Mouse (Mus musculus) kidney, embryonic 14.5 days (tissue): Measurements from ENCODE around the gene E030018B13Rik. TPM values are rescaled to one million over a fixed set of nuclear protein-coding genes. Genes with fewer than 3 reads are reported as not detected.

ENCODE experiments used
- ATAC-seq: fragments of 200-750 bp; cut with Nextera tagmentation; 2 replicates; pipeline ENCODE4 v1.8.0; 2017; ENCODE audit warnings: moderate number of reproducible peaks, mild to moderate bottlenecking, moderate TSS enrichment, moderate library complexity; ENCODE audit not compliant: low FRiP score, low TSS enrichment
- H3K27ac ChIP-seq: fragments of 300-500 bp; sonication (generic); 2 replicates; pipeline ENCODE4 v1.5.1; 2014; ENCODE audit warnings: low read depth, mild to moderate bottlenecking, low read length, moderate library complexity, mixed read lengths
- H3K27me3 ChIP-seq: fragments of 300-500 bp; sonication (generic); 2 replicates; pipeline ENCODE4 v1.6.1; 2014; ENCODE audit warnings: mild to moderate bottlenecking, low read length; ENCODE audit not compliant: control insufficient read depth, insufficient read depth
- H3K36me3 ChIP-seq: fragments of 300-500 bp; sonication (generic); 2 replicates; pipeline ENCODE4 v1.6.1; 2014; ENCODE audit warnings: low read length, mixed read lengths; ENCODE audit not compliant: control insufficient read depth, insufficient read depth
- H3K4me1 ChIP-seq: fragments of 300-500 bp; sonication (generic); 2 replicates; pipeline ENCODE4 v1.6.1; 2014; ENCODE audit warnings: low read length, mixed read lengths; ENCODE audit not compliant: control insufficient read depth, insufficient read depth
- H3K4me2 ChIP-seq: fragments of 300-500 bp; sonication (generic); replicated peaks from 2 replicates; pipeline ENCODE4 v1.6.1; 2014; ENCODE audit warnings: low read depth, mild to moderate bottlenecking, low read length
- H3K4me3 ChIP-seq: fragments of 300-500 bp; sonication (generic); 2 replicates; pipeline ENCODE4 v1.5.1; 2014; ENCODE audit warnings: mild to moderate bottlenecking, low read length
- H3K9ac ChIP-seq: fragments of 300-500 bp; sonication (generic); 2 replicates; pipeline ENCODE4 v1.6.1; 2014; ENCODE audit warnings: low read depth, mild to moderate bottlenecking, low read length, moderate library complexity
- H3K9me3 ChIP-seq: fragments of 300-500 bp; sonication (generic); 2 replicates; pipeline ENCODE4 v1.6.1; 2016; ENCODE audit warnings: low read length; ENCODE audit not compliant: control insufficient read depth
- WGBS: fragments of 180-500 bp; shearing (Covaris S2); extraction: QIAGEN DNeasy Blood & Tissue Kit; methylation state at CpG from one replicate; pipeline ENCODE4 v1.1.7; 2014; 5-methylcytosine and 5-hydroxymethylcytosine counted together
- polyA plus RNA-seq: library from polyadenylated mRNA; unstranded; fragments of >200 nt; fragmentation: Nextera tagmentation; extraction: Ambion mirVana; gene quantifications from 2 replicates; pipeline ENCODE4 v1.2.1, GENCODE M21; 2014

The E030018B13Rik gene
- polyA plus RNA-seq, 1 experiment from 2014 or later: 0.35 TPM

DNA sequence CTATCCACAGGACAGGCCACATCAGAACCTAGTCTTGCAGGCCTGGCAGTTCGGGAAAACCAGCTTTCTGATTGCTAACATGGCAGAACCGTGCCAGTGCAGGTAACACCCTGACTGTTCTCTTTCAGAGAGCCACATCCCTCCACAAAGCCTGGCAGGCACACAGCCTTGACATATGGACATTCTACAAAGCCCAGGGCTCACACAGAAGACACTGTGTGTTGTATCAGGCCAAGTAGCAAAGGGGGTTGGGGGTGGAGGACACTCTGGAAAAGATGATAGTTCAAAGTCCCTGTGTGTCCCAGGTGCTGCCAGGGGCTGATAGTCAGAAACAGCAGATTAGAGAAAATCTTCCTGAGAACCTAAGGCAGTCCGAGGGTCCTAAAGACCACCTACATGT, 9.8 kb downstream of the E030018B13Rik start:
- Histone ChIP-seq H3K9ac (no peak overlapping the region), H3K4me1 (peaks cover 34% of the 10 kb centered on the region), H3K4me3 (no peak overlapping the region), H3K36me3 (no peaks in the 10 kb centered on the region), H3K27me3 (no peaks in the 10 kb centered on the region), H3K4me2 (no peak overlapping the region), H3K27ac (peak overlapping the region; percentile 47; the same call in 1 of the 2 replicates), H3K9me3 (0 out of 2 replicates have a peak, but pooled peaks cover 4% of the 10 kb centered on the region)
- no peak for ATAC-seq
- WGBS: 85% methylated on average over 3 of the region's 3 CpGs

DNA sequence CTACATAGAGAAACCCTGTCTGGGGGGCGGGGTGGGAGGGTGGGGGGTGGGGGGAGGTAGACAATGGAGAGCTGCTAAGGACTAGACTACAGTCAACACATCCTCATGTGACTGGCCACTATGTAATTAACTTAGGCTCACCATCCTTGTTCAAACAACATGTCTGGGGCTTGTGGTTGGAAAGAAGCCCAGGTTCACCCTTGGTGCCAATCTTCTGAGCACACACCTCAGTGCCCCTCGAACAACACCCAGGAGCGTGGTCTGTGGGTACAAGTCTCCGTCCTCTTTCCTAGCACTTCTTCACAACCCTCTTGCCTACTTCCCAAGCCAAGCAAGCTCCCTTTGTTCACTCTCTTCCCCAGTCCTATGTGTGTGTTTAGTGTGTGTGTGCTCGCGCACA, 10.5 kb downstream of the E030018B13Rik start:
- H3K27me3 ChIP-seq: no peaks in the 10 kb centered on the region
- no peaks in the 10 kb centered on the region for H3K36me3 ChIP-seq
- H3K4me3 ChIP-seq: no peak overlapping the region
- H3K9me3 ChIP-seq: 0 out of 2 replicates have a peak, but pooled peaks cover 4% of the 10 kb centered on the region
- 93% methylated on average over 5 of the region's 6 CpGs for WGBS
- ATAC-seq: no peak
- no peak overlapping the region for H3K4me2 ChIP-seq
- H3K27ac ChIP-seq: no peak overlapping the region
- peaks cover 29% of the 10 kb centered on the region for H3K4me1 ChIP-seq
- no peak overlapping the region for H3K9ac ChIP-seq

DNA sequence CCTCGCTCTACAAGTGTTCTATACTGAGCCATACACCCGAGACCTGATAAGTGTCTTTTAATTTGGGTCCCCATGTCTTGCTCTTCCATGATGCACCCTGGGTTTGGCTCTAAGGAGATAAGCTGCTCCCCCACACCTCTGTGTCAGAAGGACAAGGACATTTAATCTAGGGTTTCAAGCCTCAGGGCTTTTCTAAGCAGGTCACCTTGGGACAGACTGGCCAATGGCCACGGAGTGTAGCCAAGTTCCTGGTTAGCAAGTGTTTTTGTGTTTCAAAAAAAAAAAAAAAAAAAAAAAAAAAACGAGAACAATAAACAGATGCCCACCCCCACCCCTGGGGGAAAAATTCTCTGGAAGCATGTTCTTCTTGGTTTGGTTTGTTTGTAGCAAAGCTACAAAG, 12.4 kb downstream of the E030018B13Rik start:
- WGBS: 86% methylated on average over 3 of the region's 4 CpGs
- H3K4me3 ChIP-seq: no peak overlapping the region
- H3K9ac ChIP-seq: no peak overlapping the region
- no peak overlapping the region for H3K27ac ChIP-seq
- H3K4me1 ChIP-seq: peaks cover 21% of the 10 kb centered on the region
- no peaks in the 10 kb centered on the region for H3K36me3 ChIP-seq
- ATAC-seq: no peak
- H3K9me3 ChIP-seq: no peaks in the 10 kb centered on the region
- no peak overlapping the region for H3K4me2 ChIP-seq
- H3K27me3 ChIP-seq: no peaks in the 10 kb centered on the region

DNA sequence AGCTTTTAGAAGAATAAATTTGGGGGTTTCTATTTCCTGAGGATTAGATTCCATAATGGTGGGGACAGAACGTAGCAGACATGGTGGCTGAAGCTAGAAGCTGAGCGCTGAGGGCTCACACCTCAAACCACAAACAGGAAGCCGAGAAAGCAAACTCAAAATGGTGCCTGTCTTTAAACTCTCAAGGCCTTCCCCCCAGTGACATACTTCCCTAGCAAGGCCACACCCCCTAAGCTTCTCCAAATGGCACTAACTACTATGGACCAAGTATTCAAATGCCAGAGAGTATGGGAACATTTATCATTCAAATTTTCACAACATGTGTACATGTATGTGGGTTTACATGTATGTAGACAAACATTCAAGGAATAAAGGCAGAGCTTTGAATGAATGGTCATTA, 13.5 kb downstream of the E030018B13Rik start:
- H3K27ac ChIP-seq: no peak overlapping the region
- no peaks in the 10 kb centered on the region for H3K36me3 ChIP-seq
- no peak overlapping the region for H3K4me3 ChIP-seq
- no peak overlapping the region for H3K9ac ChIP-seq
- WGBS: 96% methylated on average over 3 of the region's 3 CpGs
- H3K4me2 ChIP-seq: no peak overlapping the region
- no peak for ATAC-seq
- H3K9me3 ChIP-seq: no peaks in the 10 kb centered on the region
- peaks cover 12% of the 10 kb centered on the region; the same call in 1 of the 2 replicates for H3K4me1 ChIP-seq
- H3K27me3 ChIP-seq: no peaks in the 10 kb centered on the region

DNA sequence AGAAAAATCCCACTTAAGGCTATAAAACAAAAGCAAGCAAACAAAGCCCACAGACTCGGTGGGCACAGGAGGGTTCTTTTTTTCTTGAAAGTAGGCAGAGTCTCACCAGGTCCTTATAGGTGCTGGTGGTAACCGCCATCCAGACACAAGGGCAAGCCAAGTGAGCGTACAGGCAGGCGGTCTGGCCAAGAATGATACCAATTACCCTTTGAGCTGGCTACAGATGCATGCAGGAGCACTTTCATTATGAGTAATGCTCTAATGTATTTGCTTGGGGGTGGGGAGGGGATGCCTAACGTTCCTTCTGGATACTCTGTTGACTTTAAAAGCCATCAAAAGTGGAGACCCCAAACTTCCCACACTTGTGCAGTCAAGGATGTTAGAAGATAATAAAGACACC, 14.1 kb downstream of the E030018B13Rik start:
- no peak overlapping the region for H3K27ac ChIP-seq
- no peaks in the 10 kb centered on the region for H3K36me3 ChIP-seq
- H3K27me3 ChIP-seq: no peaks in the 10 kb centered on the region
- WGBS: 82% methylated on average over 5 of the region's 5 CpGs
- H3K4me1 ChIP-seq: peaks cover 11% of the 10 kb centered on the region; the same call in 1 of the 2 replicates
- no peak overlapping the region for H3K4me3 ChIP-seq
- H3K4me2 ChIP-seq: no peak overlapping the region
- ATAC-seq: no peak
- H3K9ac ChIP-seq: no peak overlapping the region
- no peaks in the 10 kb centered on the region for H3K9me3 ChIP-seq

DNA sequence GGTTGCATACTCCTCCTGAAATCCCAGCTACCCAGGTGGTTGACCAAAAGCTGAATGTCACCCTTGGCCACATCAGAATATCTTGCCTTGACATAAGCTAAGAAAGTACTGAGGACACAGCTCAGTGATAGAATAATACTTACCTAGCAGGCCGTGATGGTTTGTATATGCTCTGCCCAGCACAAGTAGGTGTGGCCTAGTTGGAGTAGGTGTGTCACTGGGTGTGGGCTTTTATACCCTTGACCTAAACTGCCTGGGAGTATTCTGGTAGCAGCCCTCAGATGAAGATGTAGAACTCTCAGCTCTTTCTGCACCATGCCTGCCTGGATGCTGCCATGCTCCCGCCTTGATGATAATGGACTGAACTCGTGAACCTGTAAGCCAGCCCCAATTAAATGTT, 15.8 kb downstream of the E030018B13Rik start:
- no peak for ATAC-seq
- Histone ChIP-seq H3K27me3 (no peaks in the 10 kb centered on the region), H3K9me3 (no peaks in the 10 kb centered on the region), H3K27ac (no peak overlapping the region), H3K4me2 (no peak overlapping the region), H3K4me3 (no peak overlapping the region), H3K36me3 (no peaks in the 10 kb centered on the region), H3K4me1 (0 out of 2 replicates have a peak, but pooled peaks cover 7% of the 10 kb centered on the region), H3K9ac (no peak overlapping the region)
- 81% methylated on average over 3 of the region's 3 CpGs for WGBS

DNA sequence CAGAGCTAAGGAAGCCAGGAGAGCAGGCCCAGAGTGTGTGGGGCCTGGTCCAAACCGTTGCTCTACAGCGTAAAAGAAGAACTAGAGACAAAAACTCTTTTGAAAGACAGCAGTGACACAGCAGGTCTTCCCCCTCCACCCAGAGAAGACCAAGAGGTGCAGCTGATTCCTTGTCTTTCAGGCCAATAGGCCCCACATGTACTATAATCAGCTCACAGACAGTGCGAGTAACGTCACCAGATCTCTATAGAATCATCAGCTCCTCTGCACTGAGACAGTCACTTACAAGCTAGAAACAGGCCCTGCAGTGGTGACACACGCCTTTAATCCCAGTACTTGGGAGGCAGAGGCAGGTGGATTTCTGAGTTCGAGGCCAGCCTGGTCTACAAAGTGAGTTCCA, 17.2 kb downstream of the E030018B13Rik start:
- 90% methylated on average over 6 of the region's 6 CpGs for WGBS
- no peaks in the 10 kb centered on the region for H3K9me3 ChIP-seq

DNA sequence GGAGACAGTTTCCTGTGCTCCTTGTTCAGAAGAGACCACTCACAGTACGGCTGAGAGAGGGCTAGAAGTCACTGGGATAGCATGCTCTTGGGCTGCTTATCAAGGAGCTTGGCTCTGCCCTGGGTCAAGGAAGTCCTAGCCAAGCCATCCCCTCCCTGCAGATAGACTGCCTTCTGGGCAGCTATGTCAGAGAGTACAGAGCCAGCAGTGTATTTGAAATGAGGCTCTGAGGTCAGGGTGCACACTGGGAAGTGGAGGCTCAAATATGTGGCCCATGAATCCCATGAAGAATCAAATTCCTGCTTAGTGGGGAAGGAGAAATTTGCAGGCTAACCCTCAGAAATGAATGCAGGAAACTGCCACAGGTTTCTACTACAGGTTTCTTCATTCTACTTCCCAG, 17.9 kb downstream of the E030018B13Rik start:
- H3K4me3 ChIP-seq: no peak overlapping the region
- 0 out of 2 replicates have a peak, but pooled peaks cover 7% of the 10 kb centered on the region for H3K4me1 ChIP-seq
- WGBS: 65% methylated on average over 1 of the region's 1 CpGs

More for the DNA sequence above, 17.2 kb downstream of the E030018B13Rik start:
- no peak for ATAC-seq
- Histone ChIP-seq H3K4me2 (no peak overlapping the region), H3K4me1 (0 out of 2 replicates have a peak, but pooled peaks cover 7% of the 10 kb centered on the region), H3K27me3 (no peaks in the 10 kb centered on the region), H3K36me3 (no peaks in the 10 kb centered on the region), H3K9ac (no peak overlapping the region), H3K27ac (no peak overlapping the region), H3K4me3 (no peak overlapping the region)

DNA sequence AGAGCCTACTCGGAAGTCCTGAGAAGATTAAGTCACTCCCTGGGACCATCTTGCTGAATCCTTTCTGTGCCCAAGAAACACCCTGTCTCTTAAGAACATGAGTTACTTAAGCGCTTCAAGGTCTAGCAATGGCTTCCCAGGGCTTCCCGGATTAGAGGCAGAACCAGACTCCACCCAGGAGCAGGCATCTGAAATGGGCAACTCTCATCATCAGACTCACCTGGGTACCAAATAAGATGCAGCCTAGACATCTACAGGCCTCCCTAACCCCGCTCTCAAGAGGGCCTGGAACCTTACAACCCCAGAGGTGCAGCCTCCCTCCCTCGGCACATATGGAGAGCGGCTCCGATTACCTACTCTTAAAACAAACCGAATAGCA, 19.1 kb downstream of the E030018B13Rik start:
- Histone ChIP-seq H3K36me3 (no peaks in the 10 kb centered on the region), H3K4me1 (0 out of 2 replicates have a peak, but pooled peaks cover 11% of the 10 kb centered on the region), H3K27ac (no peak overlapping the region), H3K9me3 (no peaks in the 10 kb centered on the region), H3K27me3 (no peaks in the 10 kb centered on the region), H3K4me3 (peak overlapping the region; percentile 75), H3K4me2 (peak overlapping the region; percentile 93), H3K9ac (peak overlapping the region; percentile 42; the same call in 1 of the 2 replicates)
- 19% methylated on average over 8 of the region's 8 CpGs for WGBS
- ATAC-seq: no peak

More for the DNA sequence above, 17.9 kb downstream of the E030018B13Rik start:
- Histone ChIP-seq H3K27ac (no peak overlapping the region), H3K9ac (no peak overlapping the region), H3K9me3 (no peaks in the 10 kb centered on the region), H3K27me3 (no peaks in the 10 kb centered on the region), H3K36me3 (no peaks in the 10 kb centered on the region), H3K4me2 (no peak overlapping the region)
- ATAC-seq: no peak
